Comparison of ENCODE assay signal across 8 mouse cellular contexts in genomic region chr11:5706874-5707529, GRCm38 (mm10). TPM values are rescaled to one million over a fixed set of nuclear protein-coding genes. Genes with fewer than 3 reads are reported as not detected.
DNase-seq lines count a peak whose midpoint lies in the region; ATAC-seq and TF ChIP-seq lines count a peak whose summit lies in the region.

No protein-coding gene starts in this region.

- TF ChIP-seq CTCF in thymus, adult 2 months (IDR thresholded peaks at IDR 0.05; ENCODE audit: borderline replicate concordance, control insufficient read depth, extremely low read depth, insufficient read depth, low read length, poor library complexity): no peak

- peak; percentile 36; the same call in 1 of the 2 replicates for ATAC-seq in forebrain, embryonic 12.5 days (ENCODE audit: low FRiP score)
- no peak; the same call in none of the 2 replicates for ATAC-seq in midbrain, embryonic 11.5 days (ENCODE audit: low FRiP score)

- H3K4me3 ChIP-seq in forebrain, embryonic 12.5 days (replicated peaks): peak overlapping the region; percentile 97
- H3K4me3 ChIP-seq in limb, embryonic 10.5 days: peak overlapping the region; percentile 92
- peak overlapping the region; percentile 98 for H3K4me3 ChIP-seq in midbrain, embryonic 11.5 days (ENCODE audit: low read depth, low read length)
- peak overlapping the region; percentile 88 for H3K4me3 ChIP-seq in thymus, adult 2 months (ENCODE audit: control insufficient read depth, insufficient read depth, low read length)

- WGBS in forebrain, embryonic 12.5 days: 1% methylated on average over 42 of the region's 43 CpGs
- WGBS in limb, embryonic 10.5 days: 2% methylated on average over 43 of the region's 43 CpGs
- WGBS in midbrain, embryonic 11.5 days: 2% methylated on average over 43 of the region's 43 CpGs
- under 1% methylated on average over 43 of the region's 43 CpGs for WGBS in thymus, adult 2 months

- H3K27me3 ChIP-seq in forebrain, embryonic 12.5 days: no peaks in the 10 kb centered on the region
- no peaks in the 10 kb centered on the region for H3K27me3 ChIP-seq in limb, embryonic 10.5 days (ENCODE audit: low read depth, poor library complexity, severe bottlenecking)
- no peaks in the 10 kb centered on the region for H3K27me3 ChIP-seq in midbrain, embryonic 11.5 days (ENCODE audit: control insufficient read depth, insufficient read depth, low read length)
- H3K27me3 ChIP-seq in thymus, adult 2 months (ENCODE audit: control insufficient read depth, insufficient read depth, low read length): no peaks in the 10 kb centered on the region

- H3K4me2 ChIP-seq in forebrain, embryonic 12.5 days: peak overlapping the region; percentile 70
- H3K4me2 ChIP-seq in midbrain, embryonic 11.5 days: peak overlapping the region; percentile 72

- DNase-seq in embryo, embryonic 10 days (ENCODE audit: low spot score): peak; percentile 37
- DNase-seq in embryo, embryonic 11 days: no peak
- DNase-seq in right cerebral cortex, postnatal 4 days: peak; percentile 30
- no peak for DNase-seq in right cerebral cortex, postnatal 25 days
- no peak for DNase-seq in limb, embryonic 10.5 days (ENCODE audit: low spot score)
- DNase-seq in midbrain, embryonic 11.5 days (ENCODE audit: low spot score, missing footprints): no peak
- peak; percentile 55 for DNase-seq in thymus, adult 2 months

- H3K4me1 ChIP-seq in forebrain, embryonic 12.5 days: peaks cover 17% of the 10 kb centered on the region
- H3K4me1 ChIP-seq in limb, embryonic 10.5 days: peaks cover 16% of the 10 kb centered on the region
- H3K4me1 ChIP-seq in midbrain, embryonic 11.5 days (ENCODE audit: control insufficient read depth, insufficient read depth, low read length): peaks cover 10% of the 10 kb centered on the region
- H3K4me1 ChIP-seq in thymus, adult 2 months (replicated peaks; ENCODE audit: control insufficient read depth, insufficient read depth, low read length): peaks cover 9% of the 10 kb centered on the region

- no peak for TF ChIP-seq POLR2A in thymus, adult 2 months (IDR thresholded peaks at IDR 0.05; ENCODE audit: control insufficient read depth, extremely low read depth, insufficient read depth, low read length, poor library complexity)

- peak overlapping the region; percentile 71; the same call in 1 of the 2 replicates for H3K27ac ChIP-seq in forebrain, embryonic 12.5 days
- H3K27ac ChIP-seq in limb, embryonic 10.5 days: peak overlapping the region; percentile 94
- H3K27ac ChIP-seq in midbrain, embryonic 11.5 days (ENCODE audit: low read depth, low read length): no peak overlapping the region
- H3K27ac ChIP-seq in thymus, adult 2 months (ENCODE audit: control insufficient read depth, insufficient read depth, low read length): no peak overlapping the region

- H3K9me3 ChIP-seq in forebrain, embryonic 12.5 days: no peaks in the 10 kb centered on the region
- H3K9me3 ChIP-seq in limb, embryonic 10.5 days (replicated peaks): no peaks in the 10 kb centered on the region
- no peaks in the 10 kb centered on the region for H3K9me3 ChIP-seq in midbrain, embryonic 11.5 days (ENCODE audit: control insufficient read depth, low read length)

- H3K36me3 ChIP-seq in forebrain, embryonic 12.5 days (replicated peaks): peaks cover 24% of the 10 kb centered on the region
- peaks cover 31% of the 10 kb centered on the region for H3K36me3 ChIP-seq in limb, embryonic 10.5 days
- peaks cover 8% of the 10 kb centered on the region for H3K36me3 ChIP-seq in midbrain, embryonic 11.5 days (ENCODE audit: control insufficient read depth, insufficient read depth, low read length)
- peaks cover 8% of the 10 kb centered on the region; the same call in 1 of the 2 replicates for H3K36me3 ChIP-seq in thymus, adult 2 months (ENCODE audit: control insufficient read depth, insufficient read depth, low read length)

- H3K9ac ChIP-seq in forebrain, embryonic 12.5 days: peak overlapping the region; percentile 92
- peak overlapping the region; percentile 89 for H3K9ac ChIP-seq in midbrain, embryonic 11.5 days (ENCODE audit: low read length)

RNA-seq across cellular contexts. Expression of gene Mrps24, which starts 8.5 kb away (rescaled TPM):
- polyA plus RNA-seq in forebrain, embryonic 12.5 days (2016; fragmentation: Nextera tagmentation; extraction: Ambion mirVana): 156 and 162 TPM in 2 replicates
- polyA plus RNA-seq in limb, embryonic 10.5 days (2016; fragmentation: Nextera tagmentation; extraction: Ambion mirVana): 155 and 158 TPM in 2 replicates
- 161 and 164 TPM in 2 replicates for polyA plus RNA-seq in midbrain, embryonic 11.5 days (2014; fragmentation: Nextera tagmentation; extraction: Ambion mirVana)
- 217 and 219 TPM in 2 replicates for polyA plus RNA-seq in thymus, adult 2 months (2012; rRNA removed)

RNA-seq across cellular contexts. Expression of gene Urgcp, which starts 55.2 kb away (rescaled TPM):
- 24.8 and 26.2 TPM in 2 replicates for polyA plus RNA-seq in forebrain, embryonic 12.5 days (2016; fragmentation: Nextera tagmentation; extraction: Ambion mirVana)
- 15.4 and 20.3 TPM in 2 replicates for polyA plus RNA-seq in limb, embryonic 10.5 days (2016; fragmentation: Nextera tagmentation; extraction: Ambion mirVana)
- 9.9 and 11.7 TPM in 2 replicates for polyA plus RNA-seq in midbrain, embryonic 11.5 days (2014; fragmentation: Nextera tagmentation; extraction: Ambion mirVana)
- polyA plus RNA-seq in thymus, adult 2 months (2012; rRNA removed): 22.2 and 22.4 TPM in 2 replicates

Comparison
In these comparisons a context has a peak if more than half of its experiments do, and no peak if none do; other contexts are left out.
1. DNase-seq: peak in embryo, embryonic 10 days (single experiment), right cerebral cortex, postnatal 4 days (single experiment) and thymus, adult 2 months (single experiment); none in embryo, embryonic 11 days (single experiment), right cerebral cortex, postnatal 25 days (single experiment), limb, embryonic 10.5 days (single experiment) and midbrain, embryonic 11.5 days (single experiment).
2. H3K27ac ChIP-seq: peak in forebrain, embryonic 12.5 days (single experiment) and limb, embryonic 10.5 days (single experiment); none in midbrain, embryonic 11.5 days (single experiment) and thymus, adult 2 months (single experiment).
3. Peak in every context shown above with its lines, with median percentiles within 50 percentile points of each other: H3K4me3 ChIP-seq.